Comparison of ENCODE assay signal across 24 mouse cellular contexts in the genomic region with DNA sequence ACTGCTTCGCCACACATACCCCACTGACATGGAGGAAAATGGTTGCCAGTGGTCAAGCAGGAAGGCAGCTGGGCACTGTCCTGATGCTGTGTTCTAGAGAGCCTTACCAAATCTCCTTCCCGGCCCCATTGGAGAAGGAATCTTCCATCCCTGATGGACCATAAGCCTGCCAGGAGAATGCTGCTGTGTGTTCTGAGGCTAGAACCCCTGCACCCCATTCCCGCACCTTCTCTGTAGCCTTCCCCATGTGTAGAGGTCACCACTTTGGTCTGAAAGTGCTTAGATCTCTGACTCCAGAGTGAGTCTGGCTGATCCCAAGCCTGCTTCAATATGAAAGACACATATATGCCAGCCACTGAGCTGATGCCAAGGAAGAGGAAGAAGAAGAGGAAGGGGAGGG.
DNase-seq lines count a peak whose midpoint lies in the region; ATAC-seq and TF ChIP-seq lines count a peak whose summit lies in the region.
"Had no signal": no experiment of that assay in that cellular context is flagged by ENCODE, and none has a peak within 500 bp of the region (broad histone marks: within the 10 kb centered on the region; RNA-seq: fewer than 3 reads in every experiment).

No protein-coding gene starts in this region.

- no peak for TF ChIP-seq POLR2A in lung, adult 2 months (IDR thresholded peaks at IDR 0.05; ENCODE audit: borderline replicate concordance, extremely low read depth, low read depth, low read length)

- WGBS in midbrain, embryonic 11.5 days, result 92% methylated on average over 3 of the region's 3 CpGs
- WGBS in midbrain, embryonic 16.5 days, result 91% methylated on average over 3 of the region's 3 CpGs
- 89% methylated on average over 3 of the region's 3 CpGs for WGBS in lung, adult 2 months

- H3K36me3 ChIP-seq in midbrain, embryonic 11.5 days (ENCODE audit: control insufficient read depth, insufficient read depth, low read length), result no peaks in the 10 kb centered on the region
- H3K36me3 ChIP-seq in midbrain, embryonic 16.5 days (ENCODE audit: control insufficient read depth, insufficient read depth, low read length), result no peaks in the 10 kb centered on the region
- H3K36me3 ChIP-seq: embryonic facial prominence, embryonic 15.5 days; hindbrain, embryonic 10.5 days had no signal

- no peak for ATAC-seq in CD4-positive, CD25-positive, alpha-beta regulatory T cell, adult 4 months
- no peak for ATAC-seq in midbrain, embryonic 11.5 days (ENCODE audit: low FRiP score)
- ATAC-seq in midbrain, embryonic 16.5 days, result no peak
- ATAC-seq: forebrain, embryonic 14.5 days; forebrain, postnatal 0 days; hindbrain, postnatal 0 days had no signal

- peak; percentile 34 for DNase-seq in CD4-positive, CD25-positive, alpha-beta regulatory T cell, adult 2 months (ENCODE audit: low read depth, low spot score)
- DNase-seq in midbrain, embryonic 11.5 days (ENCODE audit: low spot score, missing footprints), result peak; percentile 86
- DNase-seq in 3T3-L1 (ENCODE audit: low read depth, low spot score), result peak; percentile 13
- peak; percentile 35 for DNase-seq in induced T-regulatory cell, adult 2 months (ENCODE audit: low read depth)
- no peak for DNase-seq in layer of hippocampus, postnatal 25 days (ENCODE audit: extremely low spot score in 1 of 2, low spot score in 1 of 2)
- DNase-seq in lung, adult 2 months, result no peak
- DNase-seq: adrenal gland, adult 8-10 months; adrenal gland, postnatal 25 days; cerebellum, adult 11-12 months; cerebellum, adult 8-10 months; cerebellum, postnatal 10 days; cerebellum, postnatal 36 days; embryo, embryonic 11 days; forebrain, postnatal 0 days; gastrocnemius, postnatal 36 days; heart, postnatal 36 days had no signal

- H3K4me3 ChIP-seq in midbrain, embryonic 11.5 days (ENCODE audit: low read depth, low read length), result no peak overlapping the region
- no peak overlapping the region for H3K4me3 ChIP-seq in midbrain, embryonic 16.5 days (ENCODE audit: low read depth, low read length)
- H3K4me3 ChIP-seq in lung, adult 2 months (replicated peaks; ENCODE audit: extremely low read depth, low read depth, low read length), result no peak overlapping the region
- H3K4me3 ChIP-seq: embryonic facial prominence, embryonic 15.5 days; hindbrain, embryonic 10.5 days had no signal

- H3K27me3 ChIP-seq in midbrain, embryonic 11.5 days (ENCODE audit: control insufficient read depth, insufficient read depth, low read length), result no peaks in the 10 kb centered on the region
- no peaks in the 10 kb centered on the region for H3K27me3 ChIP-seq in midbrain, embryonic 16.5 days (ENCODE audit: control insufficient read depth, insufficient read depth, low read depth, low read length)
- H3K27me3 ChIP-seq: embryonic facial prominence, embryonic 15.5 days had no signal

- no peak for TF ChIP-seq CTCF in lung, adult 2 months (IDR thresholded peaks at IDR 0.05; ENCODE audit: insufficient read depth, low read length)

- no peaks in the 10 kb centered on the region for H3K9me3 ChIP-seq in midbrain, embryonic 11.5 days (ENCODE audit: control insufficient read depth, low read length)
- no peaks in the 10 kb centered on the region for H3K9me3 ChIP-seq in midbrain, embryonic 16.5 days (replicated peaks; ENCODE audit: control insufficient read depth, low read length, poor library complexity, severe bottlenecking)
- H3K9me3 ChIP-seq: embryonic facial prominence, embryonic 15.5 days; hindbrain, embryonic 10.5 days had no signal

- H3K4me1 ChIP-seq in midbrain, embryonic 11.5 days (ENCODE audit: control insufficient read depth, insufficient read depth, low read length), result no peaks in the 10 kb centered on the region
- no peaks in the 10 kb centered on the region; the same call in 1 of the 2 replicates for H3K4me1 ChIP-seq in midbrain, embryonic 16.5 days (ENCODE audit: control insufficient read depth, insufficient read depth, low read length)
- H3K4me1 ChIP-seq in lung, adult 2 months (ENCODE audit: control insufficient read depth, insufficient read depth, low read length), result peaks cover 4% of the 10 kb centered on the region

- H3K9ac ChIP-seq in midbrain, embryonic 11.5 days (ENCODE audit: low read length), result no peak overlapping the region
- no peak overlapping the region for H3K9ac ChIP-seq in midbrain, embryonic 16.5 days (ENCODE audit: low read depth, low read length)
- H3K9ac ChIP-seq: embryonic facial prominence, embryonic 15.5 days; forebrain, postnatal 0 days; hindbrain, embryonic 14.5 days had no signal

- H3K4me2 ChIP-seq in midbrain, embryonic 11.5 days, result no peak overlapping the region
- H3K4me2 ChIP-seq in midbrain, embryonic 16.5 days (ENCODE audit: low read length), result no peak overlapping the region
- H3K4me2 ChIP-seq: embryonic facial prominence, embryonic 15.5 days; heart, embryonic 11.5 days; hindbrain, embryonic 14.5 days had no signal

- no peak overlapping the region for H3K27ac ChIP-seq in midbrain, embryonic 11.5 days (ENCODE audit: low read depth, low read length)
- no peak overlapping the region for H3K27ac ChIP-seq in midbrain, embryonic 16.5 days (ENCODE audit: low read length)
- H3K27ac ChIP-seq: hindbrain, embryonic 10.5 days; hindbrain, embryonic 14.5 days; hindbrain, postnatal 0 days had no signal

Comparison
In these comparisons a context has a peak if more than half of its experiments do, and no peak if none do; other contexts are left out.
1. DNase-seq: peak in CD4-positive, CD25-positive, alpha-beta regulatory T cell, adult 2 months (single experiment), midbrain, embryonic 11.5 days (single experiment), 3T3-L1 (single experiment) and induced T-regulatory cell, adult 2 months (single experiment); none in layer of hippocampus, postnatal 25 days (0 of 2) and lung, adult 2 months (single experiment).